In the genomic region with DNA sequence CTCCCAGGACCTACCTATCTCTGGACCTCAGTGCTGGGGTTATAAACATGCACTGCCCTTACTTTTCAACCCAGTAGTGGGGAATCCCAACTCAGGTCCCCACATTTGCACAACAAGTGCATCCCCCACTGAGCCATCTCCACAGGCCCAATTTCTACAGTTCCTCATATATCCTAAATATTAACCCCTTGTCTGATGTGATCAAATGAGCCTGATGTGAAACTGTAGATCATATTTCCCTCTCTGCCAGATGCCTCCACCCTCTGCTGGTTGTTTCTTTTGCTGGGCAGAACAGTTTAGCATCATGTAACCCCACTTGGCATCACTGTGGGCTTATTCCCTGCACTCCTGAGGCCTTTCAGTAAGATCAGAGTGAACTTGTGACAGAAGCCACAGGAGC, we compare ENCODE assay signal across 33 mouse cellular contexts.
"Had no signal": no experiment of that assay in that cellular context is flagged by ENCODE, and none has a peak within 500 bp of the region (broad histone marks: within the 10 kb centered on the region; RNA-seq: fewer than 3 reads in every experiment).

No protein-coding gene starts in this region.

- H3K4me2 ChIP-seq: heart, embryonic 12.5 days; heart, embryonic 13.5 days; heart, embryonic 15.5 days; hindbrain, embryonic 12.5 days; hindbrain, embryonic 13.5 days; hindbrain, embryonic 14.5 days; hindbrain, embryonic 15.5 days; intestine, embryonic 15.5 days; kidney, embryonic 15.5 days had no signal

- H3K9ac ChIP-seq: heart, embryonic 12.5 days; heart, embryonic 13.5 days; heart, embryonic 15.5 days; hindbrain, embryonic 12.5 days; hindbrain, embryonic 13.5 days; hindbrain, embryonic 14.5 days; hindbrain, embryonic 15.5 days; intestine, embryonic 15.5 days; kidney, embryonic 15.5 days had no signal

- H3K4me1 ChIP-seq: heart, embryonic 12.5 days; heart, embryonic 13.5 days; heart, embryonic 15.5 days; hindbrain, embryonic 10.5 days; hindbrain, embryonic 15.5 days; intestine, embryonic 15.5 days; kidney, embryonic 15.5 days had no signal

- H3K27me3 ChIP-seq: hindbrain, embryonic 12.5 days; hindbrain, embryonic 13.5 days; hindbrain, embryonic 15.5 days; intestine, embryonic 15.5 days; kidney, embryonic 15.5 days had no signal

- H3K4me3 ChIP-seq: heart, embryonic 10.5 days; heart, embryonic 12.5 days; heart, embryonic 13.5 days; heart, embryonic 15.5 days; hindbrain, embryonic 10.5 days; hindbrain, embryonic 12.5 days; hindbrain, embryonic 13.5 days; hindbrain, embryonic 15.5 days; intestine, embryonic 15.5 days; kidney, embryonic 15.5 days; layer of hippocampus, adult 2 months had no signal

- DNase-seq: heart, postnatal 10 days; heart, postnatal 14 days; heart, postnatal 36 days; heart, postnatal 4 days; kidney, adult 11 months; kidney, adult 18-20 months; kidney, adult 2 months; kidney, adult 8-10 months; kidney, adult 9 months; kidney, postnatal 10 days; kidney, postnatal 14 days; kidney, postnatal 36 days; kidney, postnatal 4 days; layer of hippocampus, adult 9-11 months; layer of hippocampus, postnatal 36 days had no signal

- H3K36me3 ChIP-seq: heart, embryonic 10.5 days; heart, embryonic 12.5 days; heart, embryonic 13.5 days; heart, embryonic 15.5 days; hindbrain, embryonic 10.5 days; hindbrain, embryonic 12.5 days; hindbrain, embryonic 13.5 days; hindbrain, embryonic 15.5 days; intestine, embryonic 15.5 days; kidney, embryonic 15.5 days had no signal

- H3K27ac ChIP-seq: heart, embryonic 10.5 days; heart, embryonic 13.5 days; heart, embryonic 15.5 days; hindbrain, embryonic 10.5 days; hindbrain, embryonic 12.5 days; hindbrain, embryonic 13.5 days; hindbrain, embryonic 14.5 days; hindbrain, embryonic 15.5 days; hindbrain, postnatal 0 days; intestine, embryonic 15.5 days; kidney, embryonic 15.5 days; kidney, postnatal 0 days; layer of hippocampus, adult 2 months had no signal

- H3K9me3 ChIP-seq: heart, embryonic 10.5 days; heart, embryonic 12.5 days; heart, embryonic 13.5 days; heart, embryonic 15.5 days; hindbrain, embryonic 10.5 days; hindbrain, embryonic 12.5 days; hindbrain, embryonic 13.5 days; hindbrain, embryonic 15.5 days; intestine, embryonic 15.5 days; kidney, embryonic 15.5 days had no signal

- ATAC-seq: hindbrain, embryonic 16.5 days; hindbrain, postnatal 0 days; inflammation-experienced regulatory T-cells, adult 6 months; intestine, embryonic 15.5 days; intestine, embryonic 16.5 days; intestine, postnatal 0 days had no signal
